In genomic region chr4:41205751-41206150, GRCm38 (mm10) we compare ENCODE assay signal across 22 mouse cellular contexts.
DNase-seq lines count a peak whose midpoint lies in the region; ATAC-seq lines count a peak whose summit lies in the region.
"Had no signal": no experiment of that assay in that cellular context is flagged by ENCODE, and none has a peak within 500 bp of the region (broad histone marks: within the 10 kb centered on the region; RNA-seq: fewer than 3 reads in every experiment).

No protein-coding gene starts in this region.

- ATAC-seq in megakaryocyte, adult 5-6 weeks (ENCODE audit: poor library complexity, severe bottlenecking): no peak
- ATAC-seq: activated CD4-positive, CD25-positive, alpha-beta regulatory T cell, adult 4 months; CD4-positive, CD25-positive, alpha-beta regulatory T cell, adult 4 months; forebrain, embryonic 13.5 days; forebrain, embryonic 15.5 days; forebrain, postnatal 0 days; Patski had no signal

- peak overlapping the region; percentile 46 for H3K4me3 ChIP-seq in megakaryocyte, embryonic 14.5 days (replicated peaks)
- H3K4me3 ChIP-seq: embryonic facial prominence, embryonic 10.5 days; embryonic facial prominence, embryonic 12.5 days; forebrain, embryonic 13.5 days; forebrain, embryonic 15.5 days had no signal

- peaks cover 99% of the 10 kb centered on the region for H3K36me3 ChIP-seq in megakaryocyte, embryonic 14.5 days (replicated peaks; ENCODE audit: low read length)

- H3K9me3 ChIP-seq in megakaryocyte, embryonic 14.5 days: no peaks in the 10 kb centered on the region
- H3K9me3 ChIP-seq: embryonic facial prominence, embryonic 10.5 days; embryonic facial prominence, embryonic 12.5 days; forebrain, embryonic 13.5 days; forebrain, embryonic 15.5 days; G1E had no signal

- no peaks in the 10 kb centered on the region for H3K27me3 ChIP-seq in megakaryocyte, embryonic 14.5 days (replicated peaks)
- H3K27me3 ChIP-seq: CH12.LX; embryonic facial prominence, embryonic 12.5 days; forebrain, embryonic 13.5 days; forebrain, embryonic 15.5 days; Patski had no signal

- DNase-seq in adrenal gland, adult (ENCODE audit: inconsistent age in 2 of 2, low spot score in 1 of 2): peak; percentile 48 to 70
- DNase-seq in adrenal gland, postnatal 25 days: no peak
- peak; percentile 34 for DNase-seq in adrenal gland, postnatal 14 days
- no peak for DNase-seq in adrenal gland, adult 18-20 months (ENCODE audit: low spot score in 2 of 2)
- DNase-seq: B cell, adult 2 months; cerebellum, adult 11-12 months; cerebellum, adult 2 months; cerebellum, adult 9-10 months; cerebellum, postnatal 10 days; cerebellum, postnatal 25 days; forebrain, postnatal 0 days had no signal

- peaks cover 24% of the 10 kb centered on the region for H3K4me1 ChIP-seq in megakaryocyte, embryonic 14.5 days
- H3K4me1 ChIP-seq: embryonic facial prominence, embryonic 10.5 days; embryonic facial prominence, embryonic 12.5 days; forebrain, embryonic 13.5 days; forebrain, embryonic 15.5 days had no signal

Comparison
In these comparisons a context has a peak if more than half of its experiments do, and no peak if none do; other contexts are left out.
1. DNase-seq: peak in adrenal gland, adult (2 of 2) and adrenal gland, postnatal 14 days (single experiment); none in adrenal gland, postnatal 25 days (single experiment) and adrenal gland, adult 18-20 months (0 of 2).